Mouse (Mus musculus) cortical plate, adult 2 months (tissue): ENCODE data around the gene Ccr7.

Experiments
- CTCF ChIP-seq: fragments of 200-500 bp; IDR thresholded peaks from 2 replicates; pipeline ENCODE4 v1.5.1; 2011; ENCODE audit warnings: mild to moderate bottlenecking, control low read depth, low read length; ENCODE audit not compliant: insufficient read depth; ENCODE audit errors: extremely low read depth
- POLR2A ChIP-seq: fragments of 200-500 bp; IDR thresholded peaks from 2 replicates; pipeline ENCODE4 v1.6.1; 2011; ENCODE audit warnings: mild to moderate bottlenecking, low read length, control low read depth; ENCODE audit not compliant: insufficient read depth; ENCODE audit errors: extremely low read depth

- TF ChIP-seq POLR2A, result no peak
- TF ChIP-seq CTCF, result no peak
Measured at GRCm38 (mm10) chr11:99138976-99139375, 15.9 kb downstream of the Ccr7 start.
